Mouse (Mus musculus) G1E (cell line): ENCODE results near the gene Prss48.

Source experiments
- CTCF ChIP-seq: IDR thresholded peaks from 2 replicates; pipeline ENCODE4 v1.5.1; 2012; ENCODE audit warnings: low read depth, low read length, inconsistent platforms, mixed read lengths
- POLR2AphosphoS5 ChIP-seq: IDR thresholded peaks from 2 replicates; pipeline ENCODE4 v1.6.1; 2012; ENCODE audit warnings: low read depth, low read length, inconsistent platforms; ENCODE audit not compliant: insufficient replicate concordance

DNA sequence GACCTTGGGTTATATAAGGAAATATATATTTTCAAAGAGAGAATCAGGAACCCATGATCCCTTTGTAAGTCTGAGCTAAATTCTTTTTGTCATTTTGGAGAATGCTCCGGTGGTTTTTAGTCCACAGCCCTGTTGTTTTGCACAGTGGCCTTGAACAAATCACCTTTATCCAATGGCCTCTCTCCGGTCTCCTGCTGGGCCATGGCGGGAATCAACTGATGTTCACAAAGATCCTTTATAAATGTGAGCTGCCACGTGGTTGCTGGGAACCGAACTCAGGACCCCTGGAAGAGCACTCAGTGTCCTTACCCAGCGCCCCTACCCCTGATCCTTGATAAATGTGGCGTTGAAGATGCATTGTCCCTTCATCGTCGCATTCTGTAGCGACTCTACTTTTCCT, 2.5 kb upstream of the Prss48 start:
- TF ChIP-seq CTCF (no peak), POLR2AphosphoS5 (no peak)
